Mouse (Mus musculus) layer of hippocampus, postnatal 36 days (tissue): Measurements from ENCODE around the gene Dstyk. TPM values are rescaled to one million over a fixed set of nuclear protein-coding genes. Genes with fewer than 3 reads are reported as not detected.

Source experiments
- DNase-seq, 2 experiments: peaks; one replicate each; pipeline ENCODE4 v3.0.0; 2022
- total RNA-seq, 2 experiments: library from RNA; stranded (reverse); gene quantifications; 2 replicates each; pipeline ENCODE4 v1.2.3; 2021

Dstyk gene
- total RNA-seq, 2 experiments from 2014 or later = 53.1 to 54.0 TPM

GRCm38 (mm10) chr1:132512106-132512505 is 94.8 kb downstream of the Dstyk start:
- DNase-seq = no peak

DNA sequence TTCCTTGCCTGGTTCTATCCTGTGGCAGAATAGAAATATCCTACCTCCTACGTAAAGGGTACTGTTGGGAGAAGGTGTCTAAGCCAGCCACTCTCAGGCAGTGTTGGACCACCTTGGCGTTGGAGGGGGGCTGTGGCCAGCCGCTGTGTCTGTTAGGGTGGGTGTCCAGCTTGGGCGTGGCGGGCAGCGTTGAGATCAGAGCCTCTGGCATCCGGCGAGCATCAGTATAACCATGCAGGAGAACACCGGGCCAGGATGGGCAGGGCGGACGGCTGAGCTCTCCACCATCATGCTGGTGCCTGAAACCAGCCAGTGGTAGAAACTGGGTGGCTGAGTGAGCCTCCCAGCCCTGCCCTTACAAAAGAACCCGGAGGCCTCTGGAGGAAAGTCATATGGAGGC is 98.0 kb downstream of the Dstyk start:
- no peak for DNase-seq

Other genes starting within 250 kb of the Dstyk start
- under 1 TPM in 1 of 2 experiments, not detected in 1; 0.58 TPM for gene Lemd1, start 226.1 kb upstream of the Dstyk start, total RNA-seq
- gene AC124108.1, start 226.1 kb upstream of the Dstyk start, total RNA-seq = under 1 TPM; 0.46 to 0.50 TPM
- not detected for gene Gm10188, start 187.8 kb upstream of the Dstyk start, total RNA-seq
- gene Klhdc8a, start 118.9 kb upstream of the Dstyk start, total RNA-seq = 1 to 10 TPM; 3.0 to 3.3 TPM
- 1 to 10 TPM in 1 of 2 experiments, under 1 TPM in 1; 0.63 to 1.1 TPM for gene Nuak2, start 101.4 kb upstream of the Dstyk start, total RNA-seq
- 100 to 1,000 TPM; 240 to 247 TPM for gene Tmcc2, start 26.3 kb upstream of the Dstyk start, total RNA-seq
- gene Rbbp5, start 59.8 kb downstream of the Dstyk start, total RNA-seq = 10 to 100 TPM; 69.1 to 71.6 TPM
- 1 to 10 TPM; 5.1 to 7.3 TPM for gene Tmem81, start 88.7 kb downstream of the Dstyk start, total RNA-seq
- 10 to 100 TPM; 71.6 to 85.6 TPM for gene Cntn2, start 125.7 kb downstream of the Dstyk start, total RNA-seq